Mouse (Mus musculus): ENCODE data around the gene Srrm2.

Srrm2 gene

DNA sequence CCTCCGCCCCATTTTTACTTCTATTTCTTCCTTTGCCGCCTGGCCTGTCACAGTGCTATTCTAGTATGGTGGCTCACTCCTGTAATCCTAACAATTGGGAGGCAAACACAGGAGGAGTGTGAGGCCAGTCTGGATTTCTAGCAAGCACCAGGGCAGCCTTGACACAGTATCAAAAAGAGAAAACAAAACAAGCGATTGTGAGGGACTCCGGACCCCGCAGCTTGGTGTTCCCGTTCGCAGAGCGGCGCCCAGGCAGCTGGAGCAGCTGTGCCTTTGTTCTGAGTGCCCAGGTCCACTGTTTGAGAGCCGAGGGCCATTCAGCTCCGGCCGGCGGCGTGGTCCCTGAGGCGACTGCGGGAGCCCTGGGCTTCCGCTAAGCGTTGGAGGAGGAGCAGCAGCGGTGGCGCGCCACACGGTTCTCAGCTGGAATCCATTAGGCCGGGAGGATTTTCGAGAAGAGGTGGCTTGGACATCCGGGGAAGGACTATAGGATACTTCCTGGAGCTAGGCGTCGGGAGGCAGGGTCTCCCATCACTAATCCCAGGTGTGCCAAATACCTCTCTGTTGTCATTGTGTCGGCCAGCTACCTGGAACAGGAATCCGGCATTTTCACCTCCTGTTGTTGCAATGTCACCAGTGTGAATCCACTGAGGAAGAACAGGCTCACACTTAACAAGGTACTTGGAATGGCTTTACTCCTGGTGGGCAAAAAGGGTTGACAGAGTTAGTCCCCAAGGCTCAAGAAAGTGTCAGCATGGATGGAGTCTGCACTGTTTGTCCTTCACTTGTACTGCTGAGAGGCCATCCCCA is at the start of gene Srrm2:
Gene Srrm2 (plus strand): TSS at position 264 of the 810 bp plus-strand sequence.
- 1% methylated on average over 29 of the region's 29 CpGs for WGBS

DNA sequence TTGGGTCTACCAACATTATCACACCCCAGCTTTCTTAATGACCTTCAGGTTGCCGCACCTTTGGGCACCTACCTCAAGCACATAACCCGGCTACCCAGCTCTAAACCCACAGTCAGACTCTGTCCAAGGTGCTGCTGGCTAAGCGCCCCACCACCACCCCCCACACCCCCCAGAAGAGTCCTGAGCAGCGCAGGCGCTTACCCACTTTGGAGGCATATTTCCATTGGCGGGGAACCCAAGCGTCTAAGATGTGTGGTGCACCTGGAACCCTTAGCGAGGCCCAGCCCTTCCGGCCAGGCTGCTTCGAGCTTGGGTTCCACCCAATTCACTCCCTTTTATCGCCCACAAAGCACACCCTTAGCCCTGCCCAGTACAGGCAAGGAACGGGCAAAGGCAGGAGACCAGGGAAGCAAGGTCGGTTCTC is 49.7 kb upstream of the Srrm2 start, which contains the start of gene Paqr4:
Gene Paqr4 (minus strand): TSS at position 270 of the 424 bp plus-strand sequence.
- WGBS = 6% methylated on average over 13 of the region's 13 CpGs

DNA sequence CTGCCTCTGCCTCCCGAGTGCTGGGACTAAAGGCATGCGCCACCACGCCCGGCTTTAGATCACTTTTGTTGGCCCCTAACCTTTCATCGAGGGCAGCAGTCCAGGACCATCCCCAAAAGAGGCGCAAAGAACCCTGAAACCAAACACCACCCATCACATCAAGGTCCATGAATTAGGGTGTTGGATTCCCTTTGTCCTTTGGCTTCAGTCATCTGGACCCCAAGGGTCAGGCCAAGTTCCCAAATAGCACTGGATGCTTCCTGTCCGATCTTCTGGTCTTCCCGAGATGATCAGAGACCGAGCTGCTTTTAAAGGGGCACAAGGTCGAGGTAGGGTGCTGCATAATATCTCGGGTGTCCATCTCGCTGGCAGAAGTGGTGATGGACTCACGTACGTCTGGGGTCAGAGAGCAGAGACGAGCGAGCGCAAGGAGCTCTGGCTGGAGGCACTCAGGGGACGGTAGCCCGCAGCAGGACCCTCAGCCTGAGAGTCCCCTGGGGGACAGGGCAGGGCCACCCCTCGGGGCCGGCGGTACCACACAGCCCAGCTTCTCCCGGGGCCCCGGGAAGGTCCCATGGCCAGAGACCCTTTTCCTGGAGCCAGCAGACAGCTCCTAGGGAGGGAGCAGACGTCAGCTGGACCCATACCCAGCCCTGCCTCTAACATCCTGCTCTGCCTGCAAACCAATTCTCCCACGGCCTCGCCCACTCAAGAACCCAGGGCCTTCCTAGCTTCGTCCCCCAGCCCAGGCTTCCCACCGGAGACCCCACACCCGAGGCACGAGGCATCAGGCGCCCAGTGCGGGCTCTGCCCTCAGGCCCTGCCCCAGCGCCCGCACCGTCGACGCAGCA is 48.7 kb upstream of the Srrm2 start:
- 47% methylated on average over 38 of the region's 38 CpGs for WGBS

DNA sequence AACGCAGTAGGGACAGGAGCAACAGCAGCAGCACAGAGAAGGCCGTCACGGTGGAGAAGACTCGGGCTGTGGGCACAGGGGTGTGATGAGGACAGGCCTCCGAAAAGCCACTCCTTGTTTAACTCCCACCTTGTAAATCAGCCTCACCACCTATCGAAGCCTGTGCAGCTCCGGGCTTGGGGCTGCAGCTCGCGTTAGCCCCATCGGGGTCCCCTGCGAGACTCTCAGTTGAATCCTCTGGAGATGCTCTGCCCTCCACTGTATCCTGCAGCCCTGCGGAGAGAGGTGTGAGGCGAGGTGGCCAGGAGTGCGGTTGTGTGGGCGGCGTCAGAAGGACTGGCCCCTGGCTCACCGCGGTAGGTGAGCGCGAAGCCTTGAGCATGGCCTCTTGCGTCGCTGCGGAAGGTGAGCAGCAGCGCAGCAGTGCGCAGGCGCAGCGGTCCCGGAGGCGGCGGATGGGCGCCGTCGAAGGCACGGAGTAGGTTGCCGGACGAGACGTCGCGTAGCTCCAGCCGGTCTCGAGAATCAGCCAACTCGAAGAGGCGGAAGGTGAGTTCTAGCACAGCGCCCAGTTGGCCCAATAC is 48.0 kb upstream of the Srrm2 start:
- WGBS = 8% methylated on average over 44 of the region's 44 CpGs

DNA sequence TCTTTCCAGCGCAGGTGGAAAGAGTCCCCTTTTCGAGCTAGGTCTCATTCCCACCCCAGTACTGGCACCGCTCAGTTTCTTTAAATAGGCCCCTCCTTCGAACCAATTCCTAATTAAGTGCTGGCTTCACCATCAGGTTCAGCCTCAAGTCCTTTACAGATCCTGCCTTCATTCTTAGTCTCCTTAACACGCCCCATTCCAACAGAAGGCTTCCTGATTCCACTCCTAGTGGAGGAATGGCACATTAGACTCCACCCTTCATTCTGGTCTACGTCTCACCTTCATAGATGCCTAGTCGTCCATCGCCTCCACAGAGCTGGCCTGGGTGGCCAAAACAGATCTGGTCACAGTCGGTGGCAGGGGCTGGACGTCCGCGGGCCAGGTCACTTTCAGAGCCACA is 47.4 kb upstream of the Srrm2 start:
- 72% methylated on average over 12 of the region's 12 CpGs for WGBS

DNA sequence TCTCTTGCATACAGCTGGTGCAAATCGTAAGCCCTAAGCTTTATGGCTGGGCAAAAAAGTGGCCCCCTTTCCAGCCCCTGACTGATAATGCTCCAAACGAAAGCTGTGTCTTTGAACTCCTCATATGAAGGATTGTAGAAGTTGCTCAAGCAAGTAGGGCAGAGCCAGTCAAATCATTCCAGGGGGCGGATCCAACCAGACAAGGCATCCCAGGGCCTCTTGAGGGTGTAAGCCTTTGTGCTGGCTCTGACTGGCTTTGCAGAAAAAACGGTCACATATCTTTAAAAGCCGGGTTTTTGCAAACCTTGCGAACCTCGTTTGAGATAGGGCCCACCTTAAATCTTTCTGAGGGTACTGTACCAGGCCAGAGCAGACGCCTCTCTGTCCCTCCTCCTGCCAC is 46.3 kb upstream of the Srrm2 start:
- WGBS = 68% methylated on average over 8 of the region's 8 CpGs

DNA sequence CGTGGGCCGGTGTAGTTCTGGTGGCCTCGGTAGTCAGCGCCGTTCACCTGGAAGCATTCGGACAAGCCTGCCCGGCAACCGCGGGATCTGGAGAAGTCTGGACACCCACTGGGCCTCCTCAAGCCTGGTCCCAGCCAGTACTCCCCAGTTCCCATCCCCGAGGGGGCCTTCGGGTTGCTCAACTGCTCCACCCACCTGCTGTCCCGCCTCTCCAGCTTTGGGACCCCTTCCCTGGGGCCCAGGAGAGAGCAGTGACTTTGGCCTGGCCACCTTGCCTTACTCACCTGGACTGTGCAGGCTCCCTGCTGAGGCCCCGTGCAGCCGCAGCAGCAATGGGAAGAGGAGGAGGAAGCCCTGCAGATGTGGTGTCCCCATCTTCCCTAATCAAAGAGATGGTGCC is 45.7 kb upstream of the Srrm2 start:
- WGBS = 9% methylated on average over 14 of the region's 14 CpGs

DNA sequence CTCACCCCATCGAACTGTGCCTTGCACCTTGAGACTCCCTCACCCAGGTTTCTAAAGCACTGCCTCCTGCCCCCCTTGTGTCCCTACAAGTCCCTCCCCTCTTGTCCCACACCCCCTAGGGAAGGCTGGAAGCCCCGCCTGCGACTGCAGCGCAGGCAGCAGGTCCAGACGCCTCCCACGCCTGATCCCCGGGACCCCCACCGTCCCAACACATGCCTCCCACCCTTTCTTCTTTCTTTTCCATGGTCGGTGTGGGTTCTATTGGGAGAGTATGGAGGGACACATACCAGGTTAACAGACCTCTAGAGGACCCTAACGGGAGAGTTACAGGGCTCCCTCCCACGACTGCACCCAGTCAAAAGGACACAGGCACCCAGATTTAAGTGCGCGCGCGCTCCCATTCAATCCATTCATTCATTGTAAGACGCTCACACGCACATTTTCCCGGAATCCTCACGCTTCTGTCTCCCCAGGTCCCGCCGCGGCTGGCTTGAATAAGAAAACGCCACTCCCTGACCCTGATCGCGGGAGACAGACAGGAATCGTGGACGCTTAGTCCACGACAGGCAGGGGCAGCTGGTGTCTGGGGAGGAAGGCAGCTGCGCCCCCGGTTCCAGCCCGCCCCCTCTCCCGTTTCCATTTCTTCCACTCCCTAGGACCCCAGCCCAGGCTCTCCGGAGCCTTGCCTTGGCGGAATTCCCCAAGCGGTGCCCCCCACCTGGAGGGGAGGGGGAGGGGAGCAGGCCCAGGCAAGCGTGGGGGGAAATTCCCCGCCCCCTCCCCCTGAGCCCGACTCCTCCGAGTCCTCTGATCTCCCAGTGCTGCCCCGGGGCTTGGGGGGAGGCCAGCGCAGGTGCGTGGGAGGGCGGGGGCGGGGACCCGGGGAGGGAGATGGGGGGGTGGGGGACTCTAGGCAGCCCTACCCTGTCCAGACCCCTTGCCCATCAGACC is 44.8 kb upstream of the Srrm2 start, which contains the start of gene Kremen2:
Gene Kremen2 (minus strand): TSS at position 533 of the 951 bp plus-strand sequence.
- WGBS = 1% methylated on average over 43 of the region's 45 CpGs

DNA sequence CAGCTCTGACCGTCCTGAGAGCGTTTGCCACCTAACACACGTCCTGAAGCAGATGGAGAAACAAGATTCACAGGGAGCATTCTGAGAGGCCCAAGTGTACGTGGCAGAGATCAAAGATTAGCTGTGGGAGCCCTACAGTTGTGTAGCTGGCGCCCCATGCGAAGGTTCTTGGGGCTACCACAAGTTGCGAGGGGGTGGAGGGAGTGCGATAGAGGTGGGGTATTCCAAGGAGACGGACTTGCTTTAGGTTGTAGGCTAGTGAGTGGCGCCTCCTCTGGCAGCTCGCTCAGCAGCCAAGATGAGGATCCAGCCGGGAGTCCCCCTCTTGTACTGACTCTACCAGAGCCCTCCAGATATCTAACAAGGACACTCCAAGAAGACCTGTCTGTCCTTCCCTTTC is 44.0 kb upstream of the Srrm2 start:
- WGBS = 25% methylated on average over 12 of the region's 12 CpGs

DNA sequence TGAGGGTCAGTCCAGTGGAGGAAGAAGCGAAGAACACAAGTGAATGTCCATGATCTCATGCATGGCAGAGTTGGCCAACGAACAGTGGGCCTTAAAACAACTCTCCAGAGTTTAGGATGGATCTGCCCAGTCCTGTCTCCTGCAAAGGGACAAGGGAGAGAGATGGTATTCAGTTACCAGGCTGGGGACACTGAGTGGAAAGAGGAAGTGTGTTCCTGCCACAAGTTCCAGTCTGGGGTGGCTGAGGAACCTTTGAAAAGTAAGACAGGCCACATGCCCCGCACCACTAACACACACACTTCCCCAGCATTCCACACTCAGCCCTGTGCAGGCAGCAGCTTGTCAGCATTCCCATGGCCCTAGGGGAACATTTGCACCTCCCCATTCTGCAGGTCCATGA is 43.6 kb upstream of the Srrm2 start:
- 92% methylated on average over 3 of the region's 3 CpGs for WGBS

DNA sequence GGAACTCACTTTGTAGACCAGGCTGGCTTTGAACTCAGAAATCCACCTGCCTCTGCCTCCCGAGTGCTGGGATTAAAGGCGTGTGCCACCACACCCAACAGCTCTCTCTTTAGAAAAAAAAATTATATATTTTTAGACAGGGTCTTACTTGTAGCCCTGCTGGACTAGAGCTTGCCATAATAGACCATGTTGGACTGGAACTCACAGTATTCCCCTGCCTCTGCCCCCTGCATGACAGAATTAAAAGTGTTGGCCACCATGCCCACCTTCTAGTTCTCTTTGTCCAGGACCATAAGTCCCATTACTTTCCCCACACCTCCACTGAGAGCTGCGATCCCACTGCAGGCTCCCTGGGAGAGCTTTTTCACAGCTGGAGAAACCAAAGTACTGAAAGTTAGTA is 42.9 kb upstream of the Srrm2 start:
- 87% methylated on average over 3 of the region's 3 CpGs for WGBS

DNA sequence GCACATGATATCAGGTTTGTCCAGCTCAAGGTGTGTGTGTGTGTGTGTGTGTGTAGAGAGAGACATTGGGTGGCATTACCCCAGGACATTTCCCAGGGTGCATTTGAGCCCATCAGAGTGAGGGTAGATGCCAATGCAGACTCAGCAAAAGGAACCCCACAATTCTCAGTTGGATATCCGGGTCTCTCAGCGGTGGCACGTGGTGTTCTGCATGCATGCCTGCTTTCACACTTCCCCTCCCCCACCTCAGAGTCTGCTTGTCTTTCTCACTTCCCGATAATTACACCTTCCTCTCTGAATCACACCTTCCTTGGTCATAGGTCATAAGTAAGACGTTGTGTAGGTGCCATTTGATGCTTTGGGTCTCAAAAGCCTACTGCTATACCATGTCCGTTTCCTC is 42.3 kb upstream of the Srrm2 start:
- WGBS = 44% methylated on average over 6 of the region's 6 CpGs

DNA sequence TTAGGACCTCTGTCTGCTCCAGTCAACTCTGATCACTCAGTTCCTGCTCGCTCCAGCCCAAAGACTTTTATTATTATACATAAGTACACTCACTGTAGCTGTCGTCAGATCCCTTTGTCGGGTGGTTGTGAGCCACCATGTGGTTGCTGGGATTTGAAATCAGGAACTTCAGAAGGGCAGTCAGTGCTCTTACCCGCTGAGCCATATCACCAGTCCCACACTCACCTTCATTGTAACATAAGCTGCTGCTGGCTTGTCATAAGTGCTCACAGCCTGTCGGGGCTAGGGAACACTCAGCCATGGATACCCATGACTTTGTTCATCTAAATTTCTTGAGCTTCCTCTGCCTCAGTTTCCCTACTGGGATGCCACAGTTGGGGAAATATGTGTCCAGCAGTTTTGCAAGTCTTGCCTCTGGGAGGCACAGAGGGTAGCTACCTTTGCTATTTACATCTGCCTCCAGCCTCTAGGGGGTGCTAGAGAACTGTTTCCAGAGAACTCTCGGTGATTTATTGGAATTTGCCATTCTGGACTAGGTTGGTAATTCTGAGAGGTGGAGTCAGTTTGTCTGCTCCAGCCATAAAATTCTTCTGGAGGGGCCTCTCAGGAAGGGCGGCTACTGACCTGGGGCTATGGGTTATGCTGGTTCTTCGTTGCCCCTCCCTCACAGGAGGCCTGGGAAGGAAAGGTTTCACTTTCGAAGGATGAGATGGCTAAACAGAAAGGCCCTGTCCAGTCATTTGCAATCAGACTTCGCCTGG is 41.5 kb upstream of the Srrm2 start:
- 37% methylated on average over 10 of the region's 10 CpGs for WGBS

DNA sequence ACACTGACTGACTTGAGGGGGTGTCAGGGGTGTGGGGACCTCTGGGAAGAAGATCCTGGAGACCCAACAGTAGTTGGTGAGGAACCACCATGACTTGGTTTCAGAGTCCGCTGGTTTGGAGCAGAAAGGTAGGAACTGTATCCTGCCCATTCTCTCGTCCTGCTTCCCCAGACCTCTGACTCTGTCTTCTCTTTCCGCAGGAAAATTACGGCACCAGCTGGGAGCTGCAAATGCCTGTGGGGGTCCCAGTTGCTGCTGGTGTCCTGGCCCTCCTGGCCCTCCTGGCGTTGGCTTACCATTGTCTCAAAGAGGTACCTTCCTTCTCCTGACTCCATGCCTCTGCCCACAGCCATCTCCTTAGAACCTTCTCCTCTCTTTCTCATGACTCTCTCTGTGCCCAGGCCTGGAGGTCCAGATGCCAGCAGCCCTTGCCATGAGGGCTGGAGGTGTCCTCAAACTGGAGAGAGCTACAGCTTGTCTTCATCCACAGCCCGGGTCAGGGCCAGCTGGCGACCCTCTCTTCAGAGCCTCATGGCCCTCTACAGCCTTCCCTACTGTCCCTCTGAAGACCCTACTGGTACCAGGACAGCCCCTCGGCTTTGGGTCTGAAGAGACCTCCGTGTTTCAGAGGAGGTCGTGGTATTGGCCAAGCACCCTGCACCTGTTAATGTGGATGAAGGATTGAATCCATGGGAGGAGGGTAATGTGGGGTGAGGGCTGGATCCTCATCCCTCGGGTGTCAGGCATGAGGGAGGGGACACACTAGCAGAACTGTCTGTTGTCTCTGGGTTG is 40.7 kb upstream of the Srrm2 start:
- 86% methylated on average over 11 of the region's 11 CpGs for WGBS

DNA sequence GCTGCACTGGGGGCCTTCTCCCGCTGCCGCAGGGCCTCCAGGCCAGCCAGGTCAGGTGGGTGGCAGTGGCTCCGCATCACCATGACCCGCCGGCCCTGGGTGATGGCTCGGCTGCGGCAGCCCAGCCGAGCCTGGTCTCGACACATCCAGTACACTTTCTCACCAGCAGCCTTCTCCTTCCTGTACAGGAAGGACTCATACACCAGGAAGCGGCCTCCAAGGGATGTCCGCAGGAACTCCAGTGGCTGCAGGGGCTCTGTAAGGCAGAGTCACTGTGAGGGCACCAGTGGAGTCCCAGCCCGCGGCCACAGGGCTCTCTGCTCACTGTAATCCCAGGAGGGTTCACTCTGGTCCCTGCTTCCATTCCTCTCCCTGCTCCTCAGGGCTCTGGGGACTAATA is 34.6 kb upstream of the Srrm2 start:
- WGBS = 91% methylated on average over 13 of the region's 13 CpGs

DNA sequence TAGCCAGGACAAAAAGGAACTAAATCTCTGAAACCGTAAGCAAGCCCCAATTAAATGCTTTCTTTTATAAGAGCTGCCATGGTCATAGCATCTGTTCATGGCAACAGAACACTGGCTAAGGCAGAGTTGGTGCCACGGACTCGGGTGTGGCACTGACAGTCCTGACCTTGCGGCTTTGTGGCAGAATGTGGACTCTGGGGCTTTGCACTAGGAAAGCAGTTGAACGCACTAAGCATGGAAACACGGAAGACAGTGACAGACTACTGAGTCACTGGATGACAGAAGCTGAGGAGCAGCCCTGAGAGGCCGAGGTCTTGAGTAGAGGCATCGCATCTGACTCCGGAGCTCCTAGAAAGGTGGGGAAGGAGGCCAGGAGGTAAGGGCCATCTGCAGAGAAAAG is 32.8 kb upstream of the Srrm2 start:
- WGBS = 90% methylated on average over 9 of the region's 9 CpGs

DNA sequence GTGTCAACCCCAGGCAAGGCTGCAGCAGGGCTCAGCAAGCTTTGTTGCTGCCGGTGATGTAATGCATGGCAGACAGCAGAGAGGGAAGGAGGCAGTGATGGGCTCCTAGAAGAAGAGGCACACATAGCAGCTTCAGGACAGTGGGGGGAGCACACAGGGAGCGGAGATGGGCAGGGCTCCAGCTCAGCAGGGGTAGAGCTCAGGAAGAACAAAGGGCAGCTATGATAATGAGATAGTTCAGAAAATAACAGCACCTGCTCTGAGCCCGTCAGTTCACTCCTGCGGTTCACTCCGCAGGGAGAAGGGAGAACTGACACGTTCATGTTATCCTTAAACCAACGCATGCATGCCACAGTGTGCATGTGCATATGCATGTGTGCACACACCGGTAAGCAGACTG is 31.5 kb upstream of the Srrm2 start:
- WGBS = 64% methylated on average over 8 of the region's 8 CpGs

DNA sequence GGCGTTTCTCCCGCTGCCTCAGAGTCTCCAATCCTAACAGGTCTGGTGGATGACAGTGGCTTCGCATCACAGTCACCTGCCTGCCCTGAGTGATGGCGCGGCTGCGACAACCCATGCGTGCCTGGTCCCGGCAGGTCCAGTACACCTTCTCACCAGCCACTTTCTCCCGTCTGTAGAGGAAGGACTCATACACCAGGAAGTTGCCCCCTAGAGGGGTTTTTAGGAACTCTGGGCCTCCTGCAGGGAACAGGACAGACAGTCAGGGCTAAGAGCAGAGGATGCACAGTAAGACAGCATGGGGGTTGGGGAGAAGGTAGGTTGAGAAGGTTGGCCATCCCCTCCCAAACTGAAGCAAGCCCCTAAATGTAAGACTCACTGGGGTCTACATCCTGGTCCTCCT is 30.1 kb upstream of the Srrm2 start:
- WGBS = 90% methylated on average over 9 of the region's 9 CpGs

DNA sequence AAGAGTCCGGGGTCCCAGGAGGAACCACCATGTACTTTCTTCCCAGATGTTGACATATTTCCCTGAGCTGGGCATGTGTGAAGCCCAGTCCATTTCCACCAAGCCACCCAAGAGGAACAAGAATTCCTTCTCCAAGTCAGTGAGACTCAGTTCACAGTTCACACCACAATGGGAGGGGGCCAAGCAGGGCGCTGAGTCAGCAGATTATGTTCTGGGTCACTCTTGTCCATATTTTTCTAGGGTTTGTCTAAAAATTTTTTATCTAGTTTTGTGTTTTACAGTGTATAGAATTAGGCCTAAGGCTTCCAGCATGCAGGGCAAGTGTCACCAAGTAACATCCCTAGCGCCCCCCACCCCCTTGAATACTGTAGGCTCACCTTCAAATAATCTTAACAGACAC is 29.2 kb upstream of the Srrm2 start:
- 98% methylated on average over 3 of the region's 3 CpGs for WGBS

DNA sequence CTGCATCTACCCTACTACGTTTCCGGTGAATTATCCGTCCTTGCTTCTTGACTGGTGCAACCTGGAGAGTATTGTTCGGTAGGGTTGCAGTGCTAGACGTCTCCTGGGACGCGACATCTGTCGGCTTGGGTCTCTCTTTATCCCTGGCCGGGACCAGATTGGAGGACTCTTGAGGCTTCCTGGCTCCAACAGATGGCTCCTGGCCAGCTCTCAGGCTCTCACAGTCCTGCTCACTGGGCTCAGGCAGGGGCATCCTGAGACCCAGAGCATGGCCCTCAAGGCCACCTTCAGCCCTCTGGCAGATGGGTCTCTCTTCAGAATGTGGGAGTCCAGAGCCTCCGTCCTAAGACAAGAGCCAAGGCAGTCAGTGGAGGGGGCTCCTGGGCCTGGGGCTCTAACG is 27.4 kb upstream of the Srrm2 start:
- WGBS = 74% methylated on average over 11 of the region's 11 CpGs
